In the genomic region with DNA sequence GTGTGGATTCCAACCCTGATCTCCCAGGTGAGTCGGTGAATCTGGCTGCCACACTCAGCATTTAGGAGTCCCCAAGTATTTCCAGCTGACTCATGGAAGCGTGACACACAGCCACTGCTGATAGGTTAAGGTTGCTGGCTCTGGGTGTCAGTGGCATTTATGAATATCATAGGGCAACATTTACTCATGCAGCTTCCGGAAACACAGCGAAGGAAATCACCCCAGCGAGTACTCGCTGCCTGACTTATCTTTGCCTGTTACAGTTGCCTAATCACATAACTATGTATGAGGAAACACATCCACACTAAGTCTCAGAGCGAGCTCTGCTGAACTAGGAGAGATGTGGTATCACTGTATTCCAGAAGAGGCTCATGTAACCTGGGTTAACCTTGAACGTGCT, we compare ENCODE assay signal across 16 mouse cellular contexts.
A peak's percentile ranks its signal among the peaks of the same experiment; 100 is the strongest.
DNase-seq lines count a peak whose midpoint lies in the region; ATAC-seq and TF ChIP-seq lines count a peak whose summit lies in the region.
"Had no signal": no experiment of that assay in that cellular context is flagged by ENCODE, and none has a peak within 500 bp of the region (broad histone marks: within the 10 kb centered on the region; RNA-seq: fewer than 3 reads in every experiment).

No protein-coding gene starts in this region.

- peak; percentile 93 for ATAC-seq in stomach, postnatal 0 days (ENCODE audit: low FRiP score, low TSS enrichment)

- H3K27ac ChIP-seq in stomach, postnatal 0 days (replicated peaks) = 0 out of 2 replicates have a peak overlapping the region, but pooled peaks have one; percentile 24
- H3K27ac ChIP-seq: heart, embryonic 13.5 days; hindbrain, embryonic 12.5 days; lung, embryonic 15.5 days; neural tube, embryonic 15.5 days had no signal

- H3K36me3 ChIP-seq in stomach, postnatal 0 days (ENCODE audit: control insufficient read depth, insufficient read depth, low read length) = no peaks in the 10 kb centered on the region
- H3K36me3 ChIP-seq: heart, embryonic 13.5 days; hindbrain, embryonic 12.5 days; lung, embryonic 15.5 days; neural tube, embryonic 15.5 days had no signal

- no peaks in the 10 kb centered on the region for H3K9me3 ChIP-seq in stomach, postnatal 0 days (ENCODE audit: control insufficient read depth, low read length)
- H3K9me3 ChIP-seq: heart, embryonic 13.5 days; hindbrain, embryonic 12.5 days; lung, embryonic 15.5 days; neural tube, embryonic 15.5 days had no signal

- no peak overlapping the region for H3K4me2 ChIP-seq in stomach, postnatal 0 days (replicated peaks; ENCODE audit: low read depth)
- H3K4me2 ChIP-seq: heart, embryonic 13.5 days; hindbrain, embryonic 12.5 days; lung, embryonic 15.5 days; midbrain, embryonic 11.5 days; neural tube, embryonic 15.5 days had no signal

- no peak for TF ChIP-seq CTCF in lung, adult 2 months (IDR thresholded peaks at IDR 0.05; ENCODE audit: insufficient read depth, low read length)
- TF ChIP-seq CTCF in stomach, postnatal 0 days (IDR thresholded peaks at IDR 0.05; ENCODE audit: low read depth) = no peak

- 44% methylated on average over 8 of the region's 8 CpGs for WGBS in lung, adult 2 months
- WGBS in stomach, postnatal 0 days = 52% methylated on average over 8 of the region's 8 CpGs

- TF ChIP-seq POLR2A in lung, adult 2 months (IDR thresholded peaks at IDR 0.05; ENCODE audit: borderline replicate concordance, extremely low read depth, low read depth, low read length) = no peak

- no peak for TF ChIP-seq EP300 in stomach, postnatal 0 days (optimal IDR thresholded peaks at IDR 0.05)

- no peak overlapping the region for H3K4me3 ChIP-seq in lung, adult 2 months (replicated peaks; ENCODE audit: extremely low read depth, low read depth, low read length)
- H3K4me3 ChIP-seq in stomach, postnatal 0 days (ENCODE audit: low read depth, low read length) = no peak overlapping the region
- H3K4me3 ChIP-seq: heart, embryonic 13.5 days; hindbrain, embryonic 12.5 days; lung, embryonic 15.5 days; neural tube, embryonic 15.5 days had no signal

- H3K4me1 ChIP-seq in lung, adult 2 months (ENCODE audit: control insufficient read depth, insufficient read depth, low read length) = no peaks in the 10 kb centered on the region
- H3K4me1 ChIP-seq in stomach, postnatal 0 days (replicated peaks; ENCODE audit: control insufficient read depth, insufficient read depth) = no peaks in the 10 kb centered on the region

- H3K27me3 ChIP-seq in stomach, postnatal 0 days (ENCODE audit: control insufficient read depth, insufficient read depth, low read length) = no peaks in the 10 kb centered on the region
- H3K27me3 ChIP-seq: lung, embryonic 15.5 days; neural tube, embryonic 15.5 days had no signal

- DNase-seq in lung, postnatal 10 days = peak; percentile 12
- no peak for DNase-seq in lung, adult 2 months
- peak; percentile 31 to 41 for DNase-seq in adrenal gland, adult 18-20 months (ENCODE audit: low spot score in 2 of 2)
- DNase-seq in brain, adult 2 months (ENCODE audit: low read depth, low spot score) = peak; percentile 43
- DNase-seq in stomach, postnatal 0 days (ENCODE audit: low spot score) = peak; percentile 73
- no peak for DNase-seq in yolk sac, embryonic 10.5 days (ENCODE audit: low spot score)
- DNase-seq in gastrocnemius, postnatal 4 days (ENCODE audit: low spot score in 2 of 2) = no peak
- DNase-seq: cerebellum, postnatal 25 days; kidney, postnatal 10 days; liver; spleen, adult 18-20 months had no signal

- H3K9ac ChIP-seq in stomach, postnatal 0 days (ENCODE audit: low read length) = no peak overlapping the region
- H3K9ac ChIP-seq: heart, embryonic 13.5 days; hindbrain, embryonic 12.5 days; lung, embryonic 15.5 days; neural tube, embryonic 15.5 days had no signal

Comparison
In these comparisons a context has a peak if more than half of its experiments do, and no peak if none do; other contexts are left out.
1. DNase-seq: peak in lung, postnatal 10 days (single experiment), adrenal gland, adult 18-20 months (2 of 2), brain, adult 2 months (single experiment) and stomach, postnatal 0 days (single experiment); none in lung, adult 2 months (single experiment), yolk sac, embryonic 10.5 days (single experiment) and gastrocnemius, postnatal 4 days (0 of 2).